Mouse (Mus musculus) midbrain, embryonic 14.5 days (tissue): ENCODE measurements around the gene Fam83d. TPM values are rescaled to one million over a fixed set of nuclear protein-coding genes. Genes with fewer than 3 reads are reported as not detected.

Source experiments
- ATAC-seq: fragments of 200-750 bp; cut with Nextera tagmentation; 2 replicates; pipeline ENCODE4 v1.8.0; 2017; ENCODE audit warnings: moderate number of reproducible peaks, moderate library complexity; ENCODE audit not compliant: low FRiP score, low TSS enrichment
- DNase-seq: peaks from one replicate; pipeline ENCODE4 v3.0.0-alpha.2; 2015
- H3K27ac ChIP-seq: fragments of 300-500 bp; sonication (generic); replicated peaks from 2 replicates; pipeline ENCODE4 v1.5.1; 2014; ENCODE audit warnings: mild to moderate bottlenecking, low read depth, low read length, moderate library complexity
- H3K27me3 ChIP-seq: fragments of 300-500 bp; sonication (generic); 2 replicates; pipeline ENCODE4 v1.6.1; 2014; ENCODE audit warnings: low read length, control low read depth, mixed read lengths; ENCODE audit not compliant: control insufficient read depth, insufficient read depth
- H3K36me3 ChIP-seq: fragments of 300-500 bp; sonication (generic); 2 replicates; pipeline ENCODE4 v1.6.1; 2014; ENCODE audit warnings: low read length, control low read depth; ENCODE audit not compliant: control insufficient read depth, insufficient read depth
- H3K4me1 ChIP-seq: fragments of 300-500 bp; sonication (generic); 2 replicates; pipeline ENCODE4 v1.6.1; 2014; ENCODE audit warnings: mild to moderate bottlenecking, antibody characterized with exemption, low read length, control low read depth; ENCODE audit not compliant: control insufficient read depth, insufficient read depth
- H3K4me2 ChIP-seq: fragments of 300-500 bp; sonication (generic); 2 replicates; pipeline ENCODE4 v1.6.1; 2014; ENCODE audit warnings: mild to moderate bottlenecking, low read length, moderate library complexity
- H3K4me3 ChIP-seq: fragments of 300-500 bp; sonication (generic); replicated peaks from 2 replicates; pipeline ENCODE4 v1.5.1; 2014; ENCODE audit warnings: low read depth, low read length
- H3K9ac ChIP-seq: fragments of 300-500 bp; sonication (generic); replicated peaks from 2 replicates; pipeline ENCODE4 v1.6.1; 2014; ENCODE audit warnings: mild to moderate bottlenecking, low read length, moderate library complexity
- H3K9me3 ChIP-seq: fragments of 300-500 bp; sonication (generic); 2 replicates; pipeline ENCODE4 v1.6.1; 2016; ENCODE audit warnings: low read length, control low read depth, mixed read lengths; ENCODE audit not compliant: control insufficient read depth
- WGBS: fragments of 180-500 bp; shearing (Covaris S2); extraction: QIAGEN DNeasy Blood & Tissue Kit; methylation state at CpG from one replicate; pipeline ENCODE4 v1.1.7; 2014; 5-methylcytosine and 5-hydroxymethylcytosine counted together
- polyA plus RNA-seq: library from polyadenylated mRNA; unstranded; fragments of >200 nt; fragmentation: Nextera tagmentation; extraction: Ambion mirVana; gene quantifications from 2 replicates; pipeline ENCODE4 v1.2.1, GENCODE M21; 2014

The Fam83d gene
- polyA plus RNA-seq, 1 experiment from 2014 or later = 11.7 TPM

- Histone ChIP-seq H3K27me3 (no peaks in the 10 kb centered on the region), H3K4me3 (peak overlapping the region; percentile 56), H3K4me2 (peak overlapping the region; percentile 98), H3K36me3 (no peaks in the 10 kb centered on the region), H3K9ac (peak overlapping the region; percentile 53), H3K27ac (no peak overlapping the region), H3K4me1 (peaks cover 23% of the 10 kb centered on the region), H3K9me3 (no peaks in the 10 kb centered on the region)
- WGBS = under 1% methylated on average over 37 of the region's 37 CpGs
- DNase-seq (peak; percentile 62), ATAC-seq (peak; percentile 10; the same call in 1 of the 2 replicates)
These were observed 457 bp downstream of the Fam83d start for GRCm38 (mm10) chr2:158768350-158768749.

GRCm38 (mm10) chr2:158768771-158769170, 878 bp downstream of the Fam83d start:
- WGBS = 3% methylated on average over 5 of the region's 5 CpGs
- H3K27me3 ChIP-seq = no peaks in the 10 kb centered on the region
- peaks cover 23% of the 10 kb centered on the region for H3K4me1 ChIP-seq
- peak overlapping the region; percentile 56 for H3K4me3 ChIP-seq
- DNase-seq (peak; percentile 8), ATAC-seq (no peak)
- no peak overlapping the region for H3K27ac ChIP-seq
- H3K9me3 ChIP-seq = no peaks in the 10 kb centered on the region
- no peak overlapping the region; the same call in 1 of the 2 replicates for H3K9ac ChIP-seq
- H3K4me2 ChIP-seq = peak overlapping the region; percentile 98
- H3K36me3 ChIP-seq = no peaks in the 10 kb centered on the region

GRCm38 (mm10) chr2:158770126-158770757, 2.3 kb downstream of the Fam83d start:
- ATAC-seq (no peak), DNase-seq (peak; percentile 53)
- Histone ChIP-seq H3K9ac (no peak overlapping the region), H3K4me3 (no peak overlapping the region), H3K27ac (no peak overlapping the region), H3K27me3 (no peaks in the 10 kb centered on the region), H3K4me1 (peaks cover 23% of the 10 kb centered on the region), H3K4me2 (peak overlapping the region; percentile 98), H3K9me3 (no peaks in the 10 kb centered on the region), H3K36me3 (no peaks in the 10 kb centered on the region)
- 40% methylated on average over 13 of the region's 13 CpGs for WGBS

DNA sequence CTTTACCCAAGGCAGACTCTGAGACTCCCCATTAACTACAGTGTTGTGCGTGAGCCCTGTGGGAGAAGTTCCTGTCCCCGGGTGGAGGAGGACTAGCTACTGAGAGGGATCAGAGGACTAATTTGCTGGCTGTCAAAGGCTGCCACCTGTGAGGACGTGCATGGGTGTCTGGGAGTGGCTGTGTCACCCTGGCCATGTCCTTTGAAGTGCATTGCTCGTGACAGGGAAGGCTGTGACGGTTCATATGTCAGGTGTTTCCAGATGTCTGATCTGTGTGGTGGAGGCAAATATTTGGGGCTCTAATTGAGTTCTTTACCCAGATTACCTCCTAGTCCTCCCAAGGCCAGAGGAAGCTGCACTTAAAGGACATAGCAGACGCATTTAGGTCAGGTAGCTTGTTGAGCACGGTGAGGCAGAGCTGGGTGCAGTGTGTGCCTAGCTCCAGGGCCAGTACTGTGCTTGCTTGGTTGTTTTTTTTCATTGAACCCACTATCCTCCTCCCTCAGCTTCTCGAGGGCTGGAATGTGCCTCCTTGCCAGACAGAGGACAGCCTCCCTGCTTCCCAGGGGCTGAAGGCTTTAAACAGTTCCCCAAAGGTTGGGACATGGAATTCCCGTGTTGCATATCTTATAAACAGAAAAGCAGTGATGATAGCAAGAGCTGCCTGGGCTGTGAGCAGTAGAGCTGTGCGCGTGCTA, 3.3 kb downstream of the Fam83d start:
- DNase-seq (no peak), ATAC-seq (no peak)
- H3K4me2 ChIP-seq = no peak overlapping the region
- H3K9me3 ChIP-seq = no peaks in the 10 kb centered on the region
- peaks cover 23% of the 10 kb centered on the region for H3K4me1 ChIP-seq
- WGBS = 60% methylated on average over 11 of the region's 11 CpGs
- H3K27ac ChIP-seq = no peak overlapping the region
- H3K9ac ChIP-seq = no peak overlapping the region
- H3K36me3 ChIP-seq = no peaks in the 10 kb centered on the region
- H3K4me3 ChIP-seq = no peak overlapping the region
- no peaks in the 10 kb centered on the region for H3K27me3 ChIP-seq

DNA sequence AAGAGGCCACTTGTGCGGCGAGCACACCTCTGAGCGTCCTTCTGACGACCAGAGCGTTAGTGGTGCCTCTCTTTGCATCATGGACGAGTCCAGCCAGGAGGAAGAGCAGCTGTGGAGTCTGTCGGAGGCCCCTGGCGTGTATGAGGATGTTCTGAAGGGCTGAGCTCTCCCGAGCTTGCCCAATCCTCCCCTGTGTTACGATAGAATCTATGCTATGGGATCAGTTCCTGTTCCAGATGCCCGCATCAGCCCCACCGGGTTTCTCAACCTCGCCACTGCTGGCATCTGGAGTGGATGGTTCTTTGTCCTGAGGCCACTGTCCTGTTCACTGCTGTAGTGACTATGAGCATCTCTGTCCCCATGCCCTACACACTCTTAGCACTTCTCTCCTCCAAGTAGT, 4.9 kb downstream of the Fam83d start:
- Histone ChIP-seq H3K9ac (no peak overlapping the region), H3K9me3 (no peaks in the 10 kb centered on the region), H3K4me2 (no peak overlapping the region), H3K27me3 (no peaks in the 10 kb centered on the region), H3K4me1 (peaks cover 23% of the 10 kb centered on the region), H3K4me3 (no peak overlapping the region), H3K36me3 (no peaks in the 10 kb centered on the region), H3K27ac (no peak overlapping the region)
- ATAC-seq (no peak), DNase-seq (no peak)
- WGBS = 88% methylated on average over 13 of the region's 13 CpGs

- 86% methylated on average over 8 of the region's 8 CpGs for WGBS
- no peaks in the 10 kb centered on the region for H3K27me3 ChIP-seq
- H3K27ac ChIP-seq = no peak overlapping the region
- H3K9ac ChIP-seq = no peak overlapping the region
- H3K4me2 ChIP-seq = no peak overlapping the region
- H3K9me3 ChIP-seq = no peaks in the 10 kb centered on the region
- H3K36me3 ChIP-seq = no peaks in the 10 kb centered on the region
- H3K4me1 ChIP-seq = peaks cover 7% of the 10 kb centered on the region; the same call in 1 of the 2 replicates
- ATAC-seq (no peak), DNase-seq (no peak)
- no peak overlapping the region for H3K4me3 ChIP-seq
These were observed 7.0 kb downstream of the Fam83d start for GRCm38 (mm10) chr2:158774886-158775285.

- H3K4me3 ChIP-seq = no peak overlapping the region
- ATAC-seq = no peak
- no peaks in the 10 kb centered on the region for H3K27me3 ChIP-seq
- no peak overlapping the region for H3K27ac ChIP-seq
- DNase-seq = no peak
- 97% methylated on average over 4 of the region's 4 CpGs for WGBS
- H3K4me2 ChIP-seq = no peak overlapping the region
- no peaks in the 10 kb centered on the region for H3K36me3 ChIP-seq
- no peak overlapping the region for H3K9ac ChIP-seq
- no peaks in the 10 kb centered on the region for H3K9me3 ChIP-seq
- H3K4me1 ChIP-seq = 0 out of 2 replicates have a peak, but pooled peaks cover 3% of the 10 kb centered on the region
These were observed 8.8 kb downstream of the Fam83d start for GRCm38 (mm10) chr2:158776716-158777115.

DNA sequence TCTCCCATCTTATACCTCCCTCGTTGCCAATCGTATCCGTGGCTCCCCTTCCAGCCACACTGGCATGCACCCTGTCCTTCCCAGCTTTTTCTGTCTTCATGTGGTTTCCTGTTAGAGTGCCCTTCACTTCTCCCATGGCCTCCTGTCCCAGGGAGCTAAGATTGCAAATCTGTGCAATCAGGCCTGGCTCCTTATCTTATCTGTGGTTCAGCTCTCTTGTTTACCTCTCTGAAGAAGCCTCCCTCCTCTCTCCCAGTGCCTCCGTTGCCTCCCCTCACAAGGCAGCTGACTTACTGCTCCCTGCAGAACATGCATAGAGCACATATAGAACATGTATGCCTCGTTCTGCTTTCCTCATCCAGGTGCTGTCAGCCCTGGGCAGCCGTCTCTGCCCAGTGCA, 9.6 kb downstream of the Fam83d start:
- ATAC-seq (no peak), DNase-seq (no peak)
- H3K9me3 ChIP-seq = no peaks in the 10 kb centered on the region
- H3K4me2 ChIP-seq = no peak overlapping the region
- no peak overlapping the region for H3K4me3 ChIP-seq
- no peak overlapping the region for H3K9ac ChIP-seq
- no peaks in the 10 kb centered on the region for H3K4me1 ChIP-seq
- 76% methylated on average over 6 of the region's 6 CpGs for WGBS
- H3K27me3 ChIP-seq = no peaks in the 10 kb centered on the region
- no peak overlapping the region for H3K27ac ChIP-seq
- no peaks in the 10 kb centered on the region for H3K36me3 ChIP-seq

DNA sequence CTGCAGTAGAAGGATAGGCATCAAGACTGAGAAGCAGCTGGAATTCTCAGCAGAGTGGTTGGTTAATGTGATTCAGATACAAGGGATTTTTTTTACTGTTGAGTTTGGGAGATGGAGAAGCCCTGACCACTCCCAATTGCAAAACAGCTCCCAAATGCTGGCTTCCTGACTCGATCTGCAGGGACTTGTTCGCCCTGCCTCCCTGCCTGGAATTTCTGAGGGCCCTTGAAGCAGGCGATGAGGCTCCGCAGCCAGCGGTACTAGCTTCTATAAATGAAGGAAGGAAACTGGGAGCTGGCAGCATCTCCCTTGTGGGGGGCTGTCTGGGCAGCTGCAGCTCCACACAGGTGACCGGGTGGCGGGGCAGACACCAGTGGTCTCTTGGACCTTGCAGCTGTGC, 10.5 kb downstream of the Fam83d start:
- H3K27me3 ChIP-seq = no peaks in the 10 kb centered on the region
- no peak overlapping the region for H3K4me3 ChIP-seq
- no peaks in the 10 kb centered on the region for H3K4me1 ChIP-seq
- H3K36me3 ChIP-seq = no peaks in the 10 kb centered on the region
- ATAC-seq = no peak
- H3K9ac ChIP-seq = no peak overlapping the region
- H3K27ac ChIP-seq = no peak overlapping the region
- no peak for DNase-seq
- WGBS = 87% methylated on average over 7 of the region's 7 CpGs
- H3K4me2 ChIP-seq = no peak overlapping the region
- H3K9me3 ChIP-seq = no peaks in the 10 kb centered on the region
